Mouse (Mus musculus): ENCODE results near the gene Aldh8a1. TPM values are rescaled to one million over a fixed set of nuclear protein-coding genes. Genes with fewer than 3 reads are reported as not detected.
"Not testable (repeated sequence)": the region's sequence is repeated elsewhere in the genome, so short reads cannot be mapped to it uniquely, and the experiment has no call there.

Gene Aldh8a1
- total RNA-seq, 2 experiments from 2014 or later: 14.3 to 27.5 TPM

DNA sequence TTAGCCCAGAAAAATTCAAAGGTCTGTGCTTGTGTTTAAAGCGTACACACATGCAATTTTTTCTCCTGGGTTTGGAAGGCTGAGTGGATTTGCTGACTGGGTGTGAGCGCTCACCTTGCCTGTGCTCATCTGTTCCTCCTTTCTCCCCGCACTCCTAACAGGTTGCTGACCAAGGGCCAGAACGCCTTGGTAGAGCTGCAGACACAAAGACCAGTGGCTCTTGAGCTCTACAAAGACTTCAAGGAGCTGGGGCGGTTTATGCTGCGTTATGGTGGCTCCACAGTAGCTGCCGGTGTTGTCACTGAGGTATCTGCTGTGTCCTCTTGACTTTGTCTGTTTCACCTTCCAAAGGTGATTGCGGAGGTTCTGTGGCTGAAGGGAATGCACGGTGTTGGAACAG lies 9.6 kb upstream of the Aldh8a1 start:
- no peak for DNase-seq

DNA sequence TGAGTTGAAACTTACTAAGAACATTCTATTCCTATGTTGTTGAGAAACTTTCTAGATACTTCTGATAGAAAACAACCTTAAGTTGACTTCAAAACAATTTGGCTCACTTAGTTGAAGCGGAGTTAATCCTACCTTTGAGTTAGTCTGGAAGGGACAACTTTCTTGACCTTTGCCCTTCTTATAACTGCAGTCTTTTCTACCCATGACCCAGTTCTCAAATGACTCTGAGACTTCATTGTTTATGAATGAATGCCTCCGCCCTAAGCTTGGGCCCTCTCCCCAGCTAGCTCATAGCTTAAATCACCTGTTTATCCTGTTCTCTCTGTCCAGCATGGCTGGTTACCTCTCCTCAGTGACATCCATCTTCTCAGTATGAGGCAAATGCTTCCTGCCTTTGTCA lies 7.5 kb upstream of the Aldh8a1 start:
- DNase-seq: no peak

DNA sequence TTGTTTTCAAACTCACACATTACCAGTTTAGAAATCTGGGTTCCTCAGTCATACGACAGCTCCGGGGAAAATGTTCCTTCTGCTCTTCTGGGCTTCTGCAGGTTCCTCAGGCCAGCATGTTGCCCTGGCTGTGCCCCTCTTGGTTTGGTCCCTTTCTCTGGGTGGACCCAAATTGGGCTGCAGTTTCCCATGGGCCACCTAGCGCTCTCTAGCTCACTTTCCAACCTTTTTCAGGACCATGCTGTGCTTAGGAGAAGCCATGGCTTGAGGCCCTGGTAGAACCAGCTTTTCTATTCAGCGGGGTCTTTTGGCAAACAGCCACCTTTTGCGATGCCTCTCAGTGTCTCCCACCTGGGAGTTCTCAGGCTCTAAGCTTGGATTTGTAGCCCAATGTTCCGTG lies 4.8 kb upstream of the Aldh8a1 start:
- DNase-seq: no peak

DNA sequence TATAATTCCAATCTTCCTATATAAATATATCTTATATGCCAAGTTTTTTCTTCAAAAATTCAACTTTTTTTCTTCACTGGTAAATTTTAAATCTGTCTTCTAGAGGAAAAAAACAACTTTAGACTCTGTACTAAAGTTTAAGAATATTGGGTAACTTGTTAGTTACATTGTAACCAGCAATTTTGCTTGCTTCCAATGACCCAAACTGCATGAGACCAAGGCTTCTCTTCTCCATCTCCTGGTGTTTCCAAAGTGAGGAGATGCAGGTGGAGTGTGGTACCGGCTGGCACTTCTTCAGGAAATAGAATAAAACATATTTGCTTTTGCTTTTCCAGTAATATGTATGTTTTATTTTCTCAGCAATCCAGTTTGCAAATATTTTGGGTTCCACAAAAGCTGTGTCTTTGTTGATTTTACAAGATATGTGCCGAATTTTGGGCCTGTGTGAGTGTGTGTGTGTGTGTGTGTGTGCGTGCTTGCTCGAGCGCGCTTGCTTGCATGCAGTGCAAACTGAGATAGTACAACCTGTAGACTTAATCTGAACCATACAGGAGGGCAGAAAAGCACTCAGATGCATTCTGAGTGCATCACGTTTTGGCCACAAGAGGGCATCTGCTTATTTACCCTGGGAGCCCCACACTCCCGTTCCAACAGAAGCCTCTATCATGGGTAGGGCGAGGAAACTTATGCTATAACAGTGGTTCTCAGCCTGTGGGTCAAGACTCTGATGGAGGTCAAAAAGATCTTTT lies 1.3 kb downstream of the Aldh8a1 start:
- DNase-seq: peak; percentile 27

DNA sequence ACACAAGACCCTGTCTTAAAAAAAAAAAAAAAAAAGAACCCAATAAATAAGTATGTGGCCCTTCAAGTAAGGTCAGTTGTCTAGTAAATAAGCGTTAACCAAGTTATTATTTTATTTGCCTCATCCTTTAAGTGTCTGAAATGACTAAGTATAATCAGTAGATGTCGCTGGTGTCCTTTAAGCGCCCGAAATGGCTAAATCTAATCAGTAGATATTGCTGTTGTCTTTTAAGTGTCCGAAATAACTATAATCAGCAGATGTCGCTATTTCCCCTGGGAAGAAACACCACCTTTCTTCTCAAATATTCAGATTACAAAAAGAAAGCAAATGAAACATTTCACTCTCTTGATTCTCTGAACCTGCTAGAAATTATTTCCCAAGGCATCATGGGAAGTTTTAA lies 5.8 kb downstream of the Aldh8a1 start:
- peak; percentile 43 for DNase-seq

DNA sequence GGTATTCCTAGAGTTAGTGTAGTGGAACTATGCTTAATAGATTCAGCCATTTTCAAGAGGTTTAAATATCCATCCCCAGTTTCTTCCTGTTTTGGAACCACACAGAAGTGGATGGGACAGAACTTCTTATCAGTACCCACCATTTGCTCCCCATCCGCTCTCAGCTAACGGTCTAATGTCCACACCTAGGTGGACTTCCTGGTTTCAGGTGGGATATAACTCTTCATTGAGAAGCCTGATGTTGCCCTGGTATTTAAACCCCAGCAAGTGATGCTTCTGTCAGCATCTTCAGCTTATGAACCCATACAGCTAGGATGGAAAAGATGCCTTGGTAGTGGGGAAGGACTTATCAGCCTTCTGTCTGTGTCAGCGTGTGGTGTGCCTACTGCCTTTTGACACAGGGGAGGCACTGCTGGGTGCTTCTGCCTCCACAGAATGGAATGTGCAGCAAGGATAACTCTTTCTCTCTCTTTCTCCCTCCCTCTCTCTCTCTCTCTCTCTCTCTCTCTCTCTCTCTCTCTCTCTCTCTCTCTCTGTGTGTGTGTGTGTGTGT lies 8.1 kb downstream of the Aldh8a1 start:
- no peak for DNase-seq

DNA sequence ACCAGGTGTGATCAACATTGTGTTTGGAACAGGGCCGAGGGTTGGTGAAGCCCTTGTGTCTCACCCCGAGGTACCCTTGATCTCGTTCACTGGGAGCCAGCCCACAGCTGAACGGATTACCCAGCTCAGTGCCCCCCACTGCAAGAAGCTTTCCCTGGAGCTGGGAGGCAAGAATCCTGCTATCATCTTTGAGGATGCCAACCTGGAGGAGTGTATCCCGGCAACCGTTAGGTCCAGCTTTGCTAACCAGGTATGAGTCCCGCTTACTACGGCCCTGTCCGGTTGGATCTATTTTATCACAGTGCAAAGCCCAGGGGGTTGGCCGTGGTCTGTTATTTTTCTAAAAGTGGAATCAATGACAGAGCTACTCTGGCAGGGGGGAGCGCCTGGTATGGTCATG lies 12.0 kb downstream of the Aldh8a1 start:
- no peak for DNase-seq

DNA sequence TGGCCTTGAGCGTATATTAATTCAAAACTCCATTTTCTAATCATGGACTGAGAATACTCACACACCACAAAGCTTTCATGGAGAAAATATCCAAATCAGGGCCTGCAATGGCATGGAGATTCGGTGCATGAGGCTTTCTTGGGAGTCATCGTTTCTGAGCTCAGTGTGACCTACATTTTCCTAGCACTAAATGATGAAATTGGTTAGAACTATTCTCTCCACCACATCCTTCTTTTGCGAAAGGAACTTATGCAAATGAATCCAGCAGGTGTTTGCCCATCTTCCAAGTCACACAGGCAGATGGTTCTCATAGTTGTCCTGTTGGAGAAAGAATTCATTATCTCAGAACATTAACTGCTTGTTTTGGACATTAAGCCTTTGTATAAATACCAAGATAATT lies 13.3 kb downstream of the Aldh8a1 start:
- no peak for DNase-seq

DNA sequence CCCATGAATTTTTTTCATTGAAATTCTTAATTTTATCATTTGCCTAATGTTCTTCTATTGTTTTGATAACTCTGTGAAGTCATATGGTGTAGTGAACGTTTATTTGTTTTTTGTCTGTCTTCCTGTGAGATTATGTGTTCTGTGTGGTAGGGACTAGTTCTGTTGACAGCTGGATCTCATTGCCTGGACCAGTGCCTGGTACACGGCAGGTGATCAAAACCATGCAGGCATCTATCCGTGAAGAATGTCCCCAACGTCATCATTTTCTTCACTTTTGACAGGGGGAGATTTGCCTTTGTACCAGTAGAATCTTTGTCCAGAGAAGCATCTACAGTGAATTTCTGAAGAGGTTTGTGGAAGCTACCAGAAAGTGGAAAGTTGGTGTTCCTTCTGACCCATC lies 14.2 kb downstream of the Aldh8a1 start:
- DNase-seq: no peak

DNA sequence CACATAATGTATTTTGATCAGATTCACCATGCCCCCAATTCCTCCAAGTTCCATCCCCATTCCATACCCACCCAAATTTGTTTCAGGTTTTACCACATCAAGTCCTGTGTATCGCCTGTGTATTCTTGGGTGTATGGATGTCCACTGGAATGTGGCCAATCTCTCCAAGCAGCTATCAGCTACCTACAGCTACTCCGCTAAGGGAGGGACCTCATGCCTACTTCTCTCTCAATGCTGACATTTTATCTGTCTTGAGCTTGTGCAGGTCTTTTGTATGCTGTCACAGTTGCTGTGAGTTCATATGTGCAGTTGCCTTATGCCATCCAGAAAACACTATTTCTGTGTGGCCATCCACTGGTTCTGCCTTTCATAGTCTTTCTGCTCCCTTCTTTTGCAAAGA lies 16.3 kb downstream of the Aldh8a1 start:
- no peak for DNase-seq

DNA sequence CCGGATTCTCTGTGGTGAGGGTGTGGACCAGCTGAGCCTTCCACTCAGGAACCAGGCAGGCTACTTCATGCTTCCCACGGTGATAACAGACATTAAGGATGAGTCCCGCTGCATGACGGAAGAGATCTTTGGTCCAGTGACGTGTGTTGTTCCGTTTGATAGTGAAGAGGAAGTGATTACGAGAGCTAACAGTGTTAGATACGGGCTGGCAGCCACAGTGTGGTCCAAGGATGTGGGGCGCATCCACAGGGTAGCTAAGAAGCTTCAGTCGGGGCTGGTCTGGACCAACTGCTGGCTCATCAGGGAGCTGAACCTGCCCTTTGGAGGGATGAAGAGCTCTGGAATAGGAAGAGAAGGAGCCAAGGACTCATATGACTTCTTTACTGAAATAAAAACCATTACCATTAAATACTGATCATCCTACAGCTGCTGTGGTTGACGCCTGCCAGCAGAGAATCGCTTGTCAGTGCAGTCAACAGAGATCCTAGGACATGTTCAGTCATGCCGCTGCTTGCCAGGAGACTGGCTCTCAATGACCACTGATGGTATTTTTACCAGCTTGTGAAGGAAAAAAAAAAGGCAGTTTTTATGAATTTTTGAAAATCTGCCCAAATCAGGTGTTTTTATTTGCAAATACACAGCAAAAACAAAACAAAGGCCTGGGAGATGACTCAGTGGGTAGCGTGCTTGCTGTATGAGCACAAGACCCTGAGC lies 18.5 kb downstream of the Aldh8a1 start:
- DNase-seq: no peak

DNA sequence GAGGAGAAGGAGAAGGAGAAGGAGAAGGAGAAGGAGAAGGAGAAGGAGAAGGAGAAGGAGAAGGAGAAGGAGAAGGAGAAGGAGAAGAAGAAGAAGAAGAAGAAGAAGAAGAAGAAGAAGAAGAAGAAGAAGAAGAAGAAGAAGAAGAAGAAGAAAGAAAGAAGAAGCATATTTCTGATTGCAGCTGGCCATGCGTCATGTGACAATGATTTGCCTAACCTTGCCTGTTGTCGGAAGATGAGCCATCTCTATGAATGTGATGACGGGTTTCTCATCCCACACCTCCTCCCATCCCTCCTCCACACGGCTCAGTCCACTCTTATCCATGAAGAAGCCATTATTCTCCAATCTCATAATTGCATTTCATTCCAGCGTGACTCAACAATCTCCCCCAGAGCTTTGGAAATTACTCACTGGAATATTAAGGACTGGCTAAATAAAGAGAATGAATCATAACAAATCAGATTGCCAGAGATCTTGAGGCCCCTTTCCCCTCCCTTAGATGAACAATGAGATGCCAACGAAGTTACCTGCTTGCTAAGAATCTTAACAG lies 21.9 kb downstream of the Aldh8a1 start:
- not testable (repeated sequence) for DNase-seq

DNA sequence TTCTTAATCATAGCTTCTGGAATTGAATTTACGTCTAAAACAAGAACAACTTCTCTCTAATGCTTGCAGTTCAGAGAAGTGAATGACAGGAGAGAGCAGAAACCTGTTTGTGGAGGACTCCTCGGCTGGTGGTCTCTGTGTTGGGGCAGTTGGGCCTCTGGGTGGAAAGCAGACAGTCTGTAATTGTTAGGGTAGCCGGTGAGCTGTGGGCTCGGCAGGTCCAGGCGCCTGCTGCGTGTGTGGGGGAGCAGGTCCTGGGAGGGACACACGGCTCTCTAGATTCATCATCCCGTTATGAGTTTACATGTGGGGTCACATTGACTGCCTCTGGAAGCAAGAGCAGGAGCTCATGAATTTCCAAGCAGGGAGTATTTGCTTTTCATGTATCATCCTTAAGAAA lies 22.5 kb downstream of the Aldh8a1 start:
- no peak for DNase-seq

DNA sequence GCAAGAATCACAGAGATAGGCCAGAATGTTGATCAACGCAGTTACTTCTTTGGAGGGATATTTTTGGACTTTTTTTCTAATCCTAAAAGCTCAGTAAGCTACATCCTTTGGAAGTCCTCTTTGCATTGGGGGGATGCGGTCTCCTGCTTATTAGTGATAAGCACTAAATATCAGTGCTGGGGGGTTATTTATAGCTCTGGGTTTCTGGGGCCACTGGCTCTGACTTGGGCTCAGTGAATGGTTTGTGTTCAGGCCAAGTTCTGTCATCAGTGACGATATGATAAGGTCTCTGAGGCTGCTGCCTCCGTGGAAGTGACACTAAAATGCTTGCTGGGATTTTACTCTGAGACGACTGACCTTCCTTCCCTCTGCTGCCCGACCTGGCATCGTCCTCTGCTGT lies 22.9 kb downstream of the Aldh8a1 start:
- DNase-seq: no peak

DNA sequence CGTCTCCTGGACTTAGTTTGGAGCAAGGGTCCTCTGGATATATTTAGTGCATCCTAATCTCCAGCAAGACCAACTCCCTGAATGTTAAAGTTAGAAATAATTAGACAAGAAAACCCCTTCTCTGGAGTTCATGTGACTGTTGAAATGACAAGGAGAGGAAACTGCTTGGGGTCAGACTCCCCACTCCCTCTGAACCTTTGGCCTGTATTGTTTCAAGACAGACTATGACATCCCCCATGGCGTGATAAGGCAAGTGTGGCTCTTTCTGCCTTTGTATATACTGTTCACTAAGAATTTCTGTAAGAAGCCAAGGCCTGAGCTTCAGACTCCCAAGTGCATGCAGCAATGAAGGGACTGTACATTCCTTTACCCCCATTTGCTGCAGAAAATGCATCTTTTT lies 23.4 kb downstream of the Aldh8a1 start:
- no peak for DNase-seq

DNA sequence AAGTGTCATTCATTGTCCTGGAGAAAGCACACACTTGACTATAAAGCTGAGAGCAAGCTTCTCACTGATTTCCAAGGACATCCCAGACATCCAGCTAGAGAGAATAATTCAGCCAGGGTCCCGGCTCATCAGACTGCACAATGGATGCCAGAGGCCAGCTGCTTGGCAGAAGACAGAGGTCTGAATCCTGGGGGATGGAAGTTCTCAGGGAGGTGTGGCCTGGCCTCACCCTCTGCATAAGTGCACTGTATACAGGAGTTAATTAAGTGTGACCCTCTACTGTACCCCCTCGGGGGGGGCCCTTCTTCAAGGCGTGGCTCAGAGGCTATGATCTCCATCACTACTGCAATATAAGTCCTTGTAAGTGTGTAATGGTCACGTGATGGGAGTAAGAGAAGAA lies 24.2 kb downstream of the Aldh8a1 start:
- no peak for DNase-seq

DNA sequence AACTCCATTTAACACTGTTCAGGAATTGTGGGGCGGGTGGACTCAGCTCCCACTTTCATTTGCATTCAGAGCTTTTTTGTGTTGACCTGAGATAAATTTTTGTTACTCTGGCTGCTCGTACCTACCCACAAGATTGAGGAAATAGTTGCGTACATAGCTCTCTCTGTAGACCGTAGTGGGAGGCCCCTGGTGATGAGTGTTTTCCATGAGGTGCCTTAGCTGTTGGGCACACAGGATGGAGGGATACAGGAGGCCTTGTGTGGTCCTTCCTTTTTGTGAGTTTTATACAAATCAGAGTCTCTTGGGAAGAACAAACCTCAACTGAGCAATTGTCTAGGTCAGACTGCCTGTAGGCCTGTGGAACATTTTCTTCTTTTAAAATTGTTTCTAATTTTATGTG lies 27.7 kb downstream of the Aldh8a1 start:
- DNase-seq: no peak

DNA sequence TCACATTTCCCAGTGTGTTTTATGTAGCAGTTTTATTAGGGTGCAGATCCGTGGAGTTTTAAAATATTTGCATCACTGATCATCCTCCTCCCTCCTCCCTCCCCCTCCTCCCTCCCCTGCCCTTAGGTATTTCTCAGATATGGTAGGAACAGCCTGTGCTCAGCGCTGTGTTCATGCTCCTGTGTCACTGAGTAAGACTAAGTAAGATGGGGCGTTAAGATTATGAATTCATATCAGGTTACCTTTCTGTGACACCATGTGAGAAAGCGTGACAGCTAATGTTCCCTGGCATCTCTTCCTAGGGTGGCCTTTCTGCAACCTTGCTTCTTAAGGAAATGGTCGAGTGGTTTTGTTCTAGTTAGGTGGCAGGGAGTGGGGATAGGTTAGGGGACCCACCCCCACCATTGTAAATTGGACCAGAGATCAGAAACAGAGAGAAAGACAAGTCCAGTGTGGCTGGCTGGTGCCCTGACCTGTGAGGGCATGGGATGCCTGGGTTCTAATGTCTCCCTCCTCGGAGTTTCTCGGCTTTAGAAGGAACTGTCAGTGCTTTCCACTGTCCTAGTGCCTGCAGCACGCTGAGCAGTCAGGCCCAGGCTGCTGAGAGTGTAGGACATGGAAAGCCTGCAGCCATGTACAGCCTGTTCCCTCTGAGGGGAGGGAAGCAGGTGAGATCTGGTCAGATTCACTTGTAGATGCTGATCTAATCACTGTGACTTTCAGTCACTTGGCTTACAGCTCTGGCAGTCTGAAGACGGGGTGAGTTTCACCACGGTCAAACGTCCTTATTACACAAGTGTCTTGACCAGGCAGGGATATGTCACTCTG lies 28.8 kb downstream of the Aldh8a1 start:
- DNase-seq: no peak

DNA sequence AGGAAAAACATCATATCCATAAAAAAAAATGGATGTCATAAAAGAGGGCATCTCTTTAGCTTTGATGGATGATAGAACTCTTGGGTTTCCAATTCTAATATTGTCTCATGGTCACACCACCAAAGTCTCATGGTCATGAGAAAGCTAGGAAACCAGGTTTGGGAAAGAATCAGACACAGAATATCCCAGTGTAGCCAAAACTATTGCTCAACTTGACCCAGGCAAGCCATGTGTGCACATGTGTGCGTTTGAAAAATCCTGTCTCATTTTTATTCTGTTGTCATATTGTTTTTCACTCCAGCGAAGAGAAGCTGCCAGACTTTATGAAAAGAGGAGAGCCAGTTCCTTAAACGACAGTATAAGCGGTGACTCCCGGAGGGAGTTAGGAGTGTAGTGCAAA lies 33.6 kb downstream of the Aldh8a1 start:
- no peak for DNase-seq

DNA sequence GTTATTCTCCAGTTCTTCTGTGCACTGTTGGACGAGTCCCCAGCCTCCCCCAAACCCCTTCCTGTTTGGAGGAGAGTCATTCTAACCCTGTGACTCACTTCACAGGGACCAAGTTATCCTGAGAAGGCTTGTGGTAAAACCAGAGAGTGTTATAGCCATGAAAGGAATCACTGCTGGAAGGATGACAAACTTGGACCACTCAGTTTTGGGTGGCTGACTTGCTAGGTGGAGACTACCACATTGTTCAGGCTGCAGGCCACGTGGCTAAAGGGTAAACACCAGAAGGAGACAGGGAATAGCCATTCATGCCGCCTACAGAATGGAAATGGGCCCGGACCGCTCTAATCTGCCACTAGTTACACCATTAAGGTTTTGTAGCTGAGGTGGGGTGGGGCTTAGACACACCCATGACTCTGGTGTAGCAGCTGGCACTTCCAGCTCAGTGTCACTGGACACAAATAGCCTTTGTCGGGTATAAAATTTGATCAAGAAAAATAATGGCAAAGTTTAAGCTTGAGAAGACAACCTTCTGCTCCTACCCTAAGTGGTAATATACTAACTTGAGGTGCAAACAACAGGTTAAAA lies 34.6 kb downstream of the Aldh8a1 start:
- no peak for DNase-seq

DNA sequence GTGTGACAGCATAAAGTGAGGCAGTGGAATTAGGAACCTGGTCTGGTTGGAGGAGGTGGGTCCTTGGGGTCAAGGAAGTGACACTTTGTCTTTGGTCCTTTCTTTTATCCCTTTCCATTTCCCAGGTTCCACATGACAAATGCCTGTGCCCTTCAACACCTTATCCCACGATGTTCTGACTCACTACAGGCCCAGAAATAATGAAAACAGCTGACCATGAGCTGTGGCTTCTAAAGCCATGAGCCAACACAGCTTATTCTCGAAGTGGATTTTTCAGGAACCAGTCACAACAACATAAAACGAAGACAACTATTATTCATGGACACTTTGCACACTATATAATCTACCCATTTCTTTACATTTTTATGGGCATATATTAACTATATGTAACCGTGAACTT lies 37.9 kb downstream of the Aldh8a1 start:
- no peak for DNase-seq

DNA sequence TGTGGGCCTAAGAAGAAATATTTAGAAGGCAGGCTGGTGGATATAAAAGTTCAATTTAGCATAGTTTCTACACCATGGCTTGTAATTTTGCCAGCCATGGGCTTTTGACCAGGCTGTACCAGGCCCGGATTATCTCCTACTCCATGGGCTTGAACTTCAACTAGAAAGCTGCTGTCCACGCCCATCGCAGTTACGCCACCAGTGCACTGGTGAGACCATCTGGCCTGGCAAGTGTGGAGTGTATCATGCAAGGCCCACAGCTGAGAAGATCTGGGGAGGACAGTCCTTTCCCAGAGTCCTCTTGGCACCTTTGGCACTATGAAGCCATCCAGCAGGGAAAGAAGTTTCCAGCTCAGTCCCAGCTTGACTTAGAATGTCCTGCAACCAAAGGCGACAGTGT lies 39.1 kb downstream of the Aldh8a1 start:
- DNase-seq: no peak
